Comparison of ENCODE assay signal across 26 mouse cellular contexts in the genomic region with DNA sequence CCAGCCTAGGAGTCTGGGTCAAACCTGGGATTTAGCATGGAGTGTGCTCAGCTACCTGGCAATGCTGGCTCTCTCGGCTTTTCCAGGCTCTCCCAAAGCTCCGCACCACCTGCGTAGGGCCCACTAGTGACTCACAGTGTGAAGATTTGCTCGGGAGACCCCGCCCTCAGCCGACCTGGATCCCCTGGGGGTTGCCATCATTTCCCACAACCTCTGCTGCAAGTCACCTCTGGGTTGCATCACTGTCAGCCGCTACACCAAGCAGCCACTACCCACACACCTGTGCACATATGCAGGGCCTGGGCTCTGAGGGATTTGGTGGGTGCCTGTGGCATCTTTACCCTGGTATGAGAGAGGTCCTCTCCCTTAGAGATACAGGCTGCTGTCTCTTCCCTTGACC.
"Had no signal": no experiment of that assay in that cellular context is flagged by ENCODE, and none has a peak within 500 bp of the region (broad histone marks: within the 10 kb centered on the region; RNA-seq: fewer than 3 reads in every experiment).

No protein-coding gene starts in this region.

- ATAC-seq: forebrain, embryonic 13.5 days; forebrain, embryonic 14.5 days; forebrain, embryonic 15.5 days; forebrain, embryonic 16.5 days; forebrain, postnatal 0 days had no signal

- DNase-seq: cerebellum, adult 8-10 months; cerebellum, adult 9-10 months; cerebellum, postnatal 10 days; cerebellum, postnatal 14 days; cerebellum, postnatal 25 days; cerebellum, postnatal 36 days; embryo, embryonic 11 days; forebrain, postnatal 0 days; gastrocnemius, adult 2 months; gastrocnemius, postnatal 10 days; gastrocnemius, postnatal 14 days; gastrocnemius, postnatal 25 days; gastrocnemius, postnatal 36 days; heart, adult 11 months; heart, adult 18-20 months; heart, adult 2 months had no signal

- H3K27me3 ChIP-seq: embryonic facial prominence, embryonic 12.5 days; embryonic facial prominence, embryonic 13.5 days; embryonic facial prominence, embryonic 15.5 days; forebrain, embryonic 15.5 days had no signal

- H3K36me3 ChIP-seq: embryonic facial prominence, embryonic 10.5 days; embryonic facial prominence, embryonic 12.5 days; embryonic facial prominence, embryonic 13.5 days; embryonic facial prominence, embryonic 15.5 days; forebrain, embryonic 15.5 days; heart, embryonic 10.5 days had no signal

- H3K9me3 ChIP-seq: embryonic facial prominence, embryonic 10.5 days; embryonic facial prominence, embryonic 12.5 days; embryonic facial prominence, embryonic 13.5 days; embryonic facial prominence, embryonic 15.5 days; forebrain, embryonic 13.5 days; forebrain, embryonic 15.5 days; heart, embryonic 10.5 days had no signal

- H3K4me3 ChIP-seq: embryonic facial prominence, embryonic 10.5 days; embryonic facial prominence, embryonic 12.5 days; embryonic facial prominence, embryonic 13.5 days; embryonic facial prominence, embryonic 15.5 days; erythroblast, embryonic 14.5 days; forebrain, embryonic 13.5 days; forebrain, embryonic 15.5 days; gastrocnemius, adult 2 months; heart, adult 2 months; heart, embryonic 10.5 days had no signal

- H3K9ac ChIP-seq: embryonic facial prominence, embryonic 12.5 days; embryonic facial prominence, embryonic 15.5 days; forebrain, embryonic 13.5 days; forebrain, embryonic 15.5 days; forebrain, postnatal 0 days had no signal

- H3K27ac ChIP-seq: embryonic facial prominence, embryonic 10.5 days; embryonic facial prominence, embryonic 12.5 days; embryonic facial prominence, embryonic 13.5 days; embryonic facial prominence, embryonic 15.5 days; gastrocnemius, adult 2 months; heart, adult 2 months; heart, embryonic 10.5 days had no signal

- H3K4me2 ChIP-seq: embryonic facial prominence, embryonic 12.5 days; embryonic facial prominence, embryonic 13.5 days; embryonic facial prominence, embryonic 15.5 days; forebrain, embryonic 13.5 days; forebrain, embryonic 15.5 days had no signal
